In genomic region chr14:30129378-30129777, GRCm38 (mm10) we compare ENCODE assay signal across 7 mouse cellular contexts.
A peak's percentile ranks its signal among the peaks of the same experiment; 100 is the strongest.
DNase-seq lines count a peak whose midpoint lies in the region; ATAC-seq and TF ChIP-seq lines count a peak whose summit lies in the region.

No protein-coding gene starts in this region.

- H3K27ac ChIP-seq in CH12.LX (ENCODE audit: insufficient read depth, low read depth), result no peak overlapping the region

- H3K9me3 ChIP-seq in CH12.LX (replicated peaks; ENCODE audit: low read length), result no peaks in the 10 kb centered on the region

- ATAC-seq in megakaryocyte, adult 5-6 weeks (ENCODE audit: poor library complexity, severe bottlenecking), result no peak

- H3K27me3 ChIP-seq in CH12.LX (replicated peaks), result no peaks in the 10 kb centered on the region

- peak overlapping the region; percentile 16; the same call in 1 of the 2 replicates for H3K4me2 ChIP-seq in CH12.LX (ENCODE audit: insufficient read depth, low read depth, poor library complexity, severe bottlenecking)

- H3K4me3 ChIP-seq in CH12.LX (replicated peaks in 1 of 3; ENCODE audit: low read depth in 2 of 3, low read length in 2 of 3, poor library complexity in 1 of 3), result no peak overlapping the region

- H3K9ac ChIP-seq in CH12.LX (ENCODE audit: insufficient read depth, low read depth), result no peak overlapping the region

- TF ChIP-seq RAD21 in CH12.LX (IDR thresholded peaks at IDR 0.05; ENCODE audit: low read depth, low read length), result peak; percentile 54

- H3K4me1 ChIP-seq in CH12.LX (ENCODE audit: control insufficient read depth in 1 of 2, insufficient read depth in 2 of 2), result peaks cover 6 to 60% of the 10 kb centered on the region in 2 experiments; a peak in 3 of 4 replicates

- in situ Hi-C loops in CH12.LX (cut with MboI; ENCODE audit: low pct_ligation_motif_present, low pct_unique_long_range_greater_than_20kb, low sequenced_read_pairs), result no loop called here

- no peaks in the 10 kb centered on the region for H3K79me2 ChIP-seq in CH12.LX (replicated peaks; ENCODE audit: control insufficient read depth, extremely low read depth, insufficient read depth, poor library complexity, severe bottlenecking)

- no peak for TF ChIP-seq EP300 in CH12.LX (IDR thresholded peaks at IDR 0.05; ENCODE audit: low read length)

- TF ChIP-seq POLR2A in CH12.LX (IDR thresholded peaks at IDR 0.05; ENCODE audit: low read depth, low read length), result no peak

- DNase-seq in layer of hippocampus, adult 11-12 months (ENCODE audit: low spot score), result peak; percentile 23
- DNase-seq in layer of hippocampus, postnatal 14 days (ENCODE audit: low spot score in 2 of 2), result no peak
- peak; percentile 62 for DNase-seq in CH12.LX (ENCODE audit: extremely low read depth)
- DNase-seq in T-cell, adult 2 months (ENCODE audit: low spot score), result peak; percentile 12
- peak; percentile 8 to 22 for DNase-seq in heart, adult 9 months (ENCODE audit: low spot score in 2 of 2)
- peak; percentile 59 for DNase-seq in lung, postnatal 10 days

- H3K36me3 ChIP-seq in CH12.LX (replicated peaks in 1 of 2; ENCODE audit: control insufficient read depth in 1 of 2, insufficient read depth in 1 of 2, low read length in 1 of 2), result no peaks in the 10 kb centered on the region

- TF ChIP-seq CTCF in CH12.LX (conservative IDR thresholded peaks at IDR 0.05 in 1 of 2, IDR thresholded peaks at IDR 0.05 in 1 of 2; ENCODE audit: low read depth in 2 of 2, low read length in 2 of 2), result peak; percentile 52 to 80; a peak in 3 of 4 replicates

- dilution Hi-C loops in CH12.LX (cut with MboI; ENCODE audit: extremely low pct_ligation_motif_present, extremely low pct_unique_long_range_greater_than_20kb, low sequenced_read_pairs), result no loop called here

TF ChIP-seq in CH12.LX, 34 proteins besides CTCF, POLR2A, EP300 and RAD21:
- TF ChIP-seq BHLHE40 (IDR thresholded peaks at IDR 0.05; ENCODE audit: low read depth, low read length) (no peak), USF1 (IDR thresholded peaks at IDR 0.05; ENCODE audit: low read depth, low read length) (no peak), UBTF (IDR thresholded peaks at IDR 0.05; ENCODE audit: low read depth, low read length) (no peak), MAX (IDR thresholded peaks at IDR 0.05; ENCODE audit: low read length) (peak; percentile 44; the same call in 1 of the 2 replicates), ELF1 (IDR thresholded peaks at IDR 0.05; ENCODE audit: low read depth, low read length) (no peak), TBP (conservative IDR thresholded peaks at IDR 0.05; ENCODE audit: low read depth, low read length) (no peak), ZMIZ1 (IDR thresholded peaks at IDR 0.05; ENCODE audit: low read depth, low read length) (no peak), IRF4 (IDR thresholded peaks at IDR 0.05; ENCODE audit: low read depth, low read length) (no peak), MAFK (IDR thresholded peaks at IDR 0.05; ENCODE audit: insufficient replicate concordance, low read length) (no peak), MYC (IDR thresholded peaks at IDR 0.05; ENCODE audit: low read depth, low read length) (no peak), GABPA (IDR thresholded peaks at IDR 0.05; ENCODE audit: insufficient replicate concordance, low read depth, low read length) (no peak), SMC3 (IDR thresholded peaks at IDR 0.05; ENCODE audit: low read depth, low read length) (peak; percentile 33)

Comparison
In these comparisons a context has a peak if more than half of its experiments do, and no peak if none do; other contexts are left out.
1. DNase-seq: peak in layer of hippocampus, adult 11-12 months (single experiment), CH12.LX (single experiment), T-cell, adult 2 months (single experiment), heart, adult 9 months (2 of 2) and lung, postnatal 10 days (single experiment); none in layer of hippocampus, postnatal 14 days (0 of 2).